Mouse (Mus musculus) small intestine, adult 10 weeks (tissue): Measurements from ENCODE around the gene Mrpl44. TPM values are rescaled to one million over a fixed set of nuclear protein-coding genes. Genes with fewer than 3 reads are reported as not detected.

ENCODE experiments used
- polyA plus RNA-seq: library from polyadenylated mRNA; stranded (reverse); fragments of 350-450 nt; fragmentation: Illumina TruSeq; extraction: RNeasy Lipid Tissue Mini Kit (QIAGEN cat#74804); gene quantifications from one replicate; pipeline ENCODE4 v1.2.3, GENCODE M21; 2014; ENCODE audit warnings: low replicate concordance

Mrpl44 gene
- polyA plus RNA-seq, result 6.9 TPM

DNA sequence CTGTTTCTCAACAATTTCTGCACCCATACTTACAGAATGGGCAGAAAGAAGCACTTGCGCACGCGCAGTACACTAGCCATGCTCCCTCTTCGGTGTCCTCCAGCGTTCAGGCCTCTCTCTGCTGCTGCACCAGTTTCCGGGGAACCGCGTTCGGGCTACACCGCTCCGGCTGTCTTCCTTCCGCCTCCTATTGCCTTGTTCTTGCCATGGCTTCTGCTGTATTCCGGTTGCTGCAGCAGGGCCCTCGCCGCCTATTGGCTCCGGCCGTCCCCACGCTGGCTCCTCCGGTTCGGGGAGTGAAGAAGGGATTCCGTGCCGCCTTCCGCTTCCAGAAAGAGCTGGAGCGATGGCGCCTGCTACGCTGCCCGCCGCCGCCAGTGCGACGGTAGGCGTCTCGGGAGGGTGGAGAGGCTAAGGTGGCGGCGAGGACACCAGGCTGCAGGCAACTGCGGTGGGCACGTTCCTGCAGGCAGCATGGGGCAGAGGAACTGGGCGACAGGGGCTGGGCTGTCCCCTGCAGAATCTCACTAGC lies at the start of gene Mrpl44, which contains the start of gene Wdfy1:
Gene Mrpl44 (plus strand): TSS at position 92 of the 532 bp plus-strand sequence.
Gene Wdfy1 (minus strand): TSS at position 217 of the 532 bp plus-strand sequence.

Other genes with a start within 250 kb of the Mrpl44 start
- 151 TPM for gene Ap1s3, start 104.0 kb upstream of the Mrpl44 start, polyA plus RNA-seq
- 34.8 TPM for gene Wdfy1, start 125 bp downstream of the Mrpl44 start, polyA plus RNA-seq
- 2.6 TPM for gene Serpine2, start 85.2 kb downstream of the Mrpl44 start, polyA plus RNA-seq